ENCODE assay signal across 19 mouse cellular contexts in the genomic region with DNA sequence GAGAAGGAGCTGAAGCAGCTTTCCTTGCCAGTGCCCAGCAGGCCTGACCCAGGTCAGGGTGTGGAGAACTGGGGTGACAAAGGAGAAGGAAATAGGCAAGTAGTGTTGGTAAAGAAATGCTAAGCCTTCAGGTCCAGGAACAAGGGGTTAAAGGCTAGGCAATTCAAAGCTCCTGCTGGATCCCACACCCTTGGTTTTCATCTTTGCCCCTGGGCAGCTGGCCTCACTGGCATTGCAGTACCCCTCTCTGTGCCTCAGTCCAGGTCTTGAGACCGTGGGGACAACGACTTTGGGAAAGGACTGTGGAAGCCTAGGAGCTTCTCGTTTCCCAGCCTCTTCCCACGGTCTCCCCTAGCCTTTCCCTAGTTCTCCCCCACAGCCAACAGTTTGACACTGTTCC. TPM values are rescaled to one million over a fixed set of nuclear protein-coding genes. Genes with fewer than 3 reads are reported as not detected.
A peak's percentile ranks its signal among the peaks of the same experiment; 100 is the strongest.
DNase-seq lines count a peak whose midpoint lies in the region; ATAC-seq and TF ChIP-seq lines count a peak whose summit lies in the region.
"Had no signal": no experiment of that assay in that cellular context is flagged by ENCODE, and none has a peak within 500 bp of the region (broad histone marks: within the 10 kb centered on the region; RNA-seq: fewer than 3 reads in every experiment).

No protein-coding gene starts in this region.

- no peak overlapping the region for H3K27ac ChIP-seq in heart, embryonic 11.5 days (ENCODE audit: low read depth, low read length)
- H3K27ac ChIP-seq in stomach, embryonic 14.5 days (ENCODE audit: low read length): no peak overlapping the region
- H3K27ac ChIP-seq in stomach, postnatal 0 days (replicated peaks): no peak overlapping the region

- H3K36me3 ChIP-seq in heart, embryonic 11.5 days (ENCODE audit: control insufficient read depth, insufficient read depth, low read length): no peaks in the 10 kb centered on the region
- H3K36me3 ChIP-seq in stomach, embryonic 14.5 days (ENCODE audit: control insufficient read depth, insufficient read depth, low read length): no peaks in the 10 kb centered on the region
- no peaks in the 10 kb centered on the region for H3K36me3 ChIP-seq in stomach, postnatal 0 days (ENCODE audit: control insufficient read depth, insufficient read depth, low read length)
- H3K36me3 ChIP-seq: G1E had no signal

- no peak overlapping the region for H3K4me3 ChIP-seq in heart, embryonic 11.5 days (ENCODE audit: low read depth, low read length)
- no peak overlapping the region for H3K4me3 ChIP-seq in stomach, embryonic 14.5 days (ENCODE audit: low read depth, low read length)
- no peak overlapping the region for H3K4me3 ChIP-seq in stomach, postnatal 0 days (ENCODE audit: low read depth, low read length)

- no peak overlapping the region for H3K9ac ChIP-seq in heart, embryonic 11.5 days (ENCODE audit: low read depth, low read length)
- no peak overlapping the region for H3K9ac ChIP-seq in stomach, embryonic 14.5 days (replicated peaks; ENCODE audit: low read depth, low read length)
- no peak overlapping the region for H3K9ac ChIP-seq in stomach, postnatal 0 days (ENCODE audit: low read length)

- no peaks in the 10 kb centered on the region for H3K4me1 ChIP-seq in heart, embryonic 11.5 days (ENCODE audit: control insufficient read depth, insufficient read depth, low read length)
- no peaks in the 10 kb centered on the region for H3K4me1 ChIP-seq in stomach, embryonic 14.5 days (ENCODE audit: control insufficient read depth, insufficient read depth, low read length)
- no peaks in the 10 kb centered on the region for H3K4me1 ChIP-seq in stomach, postnatal 0 days (replicated peaks; ENCODE audit: control insufficient read depth, insufficient read depth)

- peak; percentile 78 for DNase-seq in heart, adult 11 months
- no peak for DNase-seq in stomach, postnatal 0 days (ENCODE audit: low spot score)
- DNase-seq: adrenal gland, adult 2 months; adrenal gland, adult 8-10 months; adrenal gland, postnatal 10 days; adrenal gland, postnatal 14 days; adrenal gland, postnatal 25 days; adrenal gland, postnatal 36 days; B cell, adult 2 months; cerebellum, adult 11 months; cerebellum, adult 11-12 months; cerebellum, adult 18-20 months had no signal

- TF ChIP-seq EP300 in stomach, postnatal 0 days (optimal IDR thresholded peaks at IDR 0.05): no peak

- no peak for TF ChIP-seq CTCF in stomach, postnatal 0 days (IDR thresholded peaks at IDR 0.05; ENCODE audit: low read depth)

- WGBS in heart, embryonic 11.5 days (ENCODE audit: insufficient replicate concordance): 63% methylated on average over 4 of the region's 4 CpGs
- WGBS in stomach, embryonic 14.5 days: 92% methylated on average over 4 of the region's 4 CpGs
- WGBS in stomach, postnatal 0 days: 90% methylated on average over 4 of the region's 4 CpGs

- no peak overlapping the region for H3K4me2 ChIP-seq in heart, embryonic 11.5 days
- no peak overlapping the region for H3K4me2 ChIP-seq in stomach, embryonic 14.5 days (replicated peaks; ENCODE audit: low read depth, low read length)
- no peak overlapping the region for H3K4me2 ChIP-seq in stomach, postnatal 0 days (replicated peaks; ENCODE audit: low read depth)

- H3K27me3 ChIP-seq in heart, embryonic 11.5 days (ENCODE audit: control insufficient read depth, insufficient read depth, low read length): 0 out of 2 replicates have a peak, but pooled peaks cover 2% of the 10 kb centered on the region
- H3K27me3 ChIP-seq in stomach, embryonic 14.5 days (ENCODE audit: control insufficient read depth, insufficient read depth, low read length): no peaks in the 10 kb centered on the region
- no peaks in the 10 kb centered on the region for H3K27me3 ChIP-seq in stomach, postnatal 0 days (ENCODE audit: control insufficient read depth, insufficient read depth, low read length)
- H3K27me3 ChIP-seq: Patski had no signal

- no peak for ATAC-seq in heart, embryonic 11.5 days (replicated peaks; ENCODE audit: insufficient number of reproducible peaks, low FRiP score, low TSS enrichment)
- 0 out of 2 replicates have a peak, but pooled peaks have one; percentile 43 for ATAC-seq in stomach, embryonic 14.5 days (ENCODE audit: insufficient number of reproducible peaks, insufficient read depth, low FRiP score, low read depth)
- no peak for ATAC-seq in stomach, postnatal 0 days (ENCODE audit: low FRiP score, low TSS enrichment)
- ATAC-seq: activated CD4-positive, CD25-positive, alpha-beta regulatory T cell, adult 4 months; CD4-positive, CD25-positive, alpha-beta regulatory T cell, adult 4 months; Patski had no signal

- no peaks in the 10 kb centered on the region for H3K9me3 ChIP-seq in heart, embryonic 11.5 days (replicated peaks; ENCODE audit: control insufficient read depth, low read length)
- no peaks in the 10 kb centered on the region for H3K9me3 ChIP-seq in stomach, embryonic 14.5 days (ENCODE audit: control insufficient read depth, low read depth, low read length)
- H3K9me3 ChIP-seq in stomach, postnatal 0 days (ENCODE audit: control insufficient read depth, low read length): no peaks in the 10 kb centered on the region
- H3K9me3 ChIP-seq: G1E had no signal

RNA-seq across cellular contexts. Expression of a gene that starts 4.2 kb away (rescaled TPM):
- not detected in 2 replicates for polyA plus RNA-seq in heart, embryonic 11.5 days (2014; fragmentation: Nextera tagmentation; extraction: Ambion mirVana)
- not detected in 2 replicates for polyA plus RNA-seq in stomach, embryonic 14.5 days (2014; fragmentation: Nextera tagmentation; extraction: Ambion mirVana)
- polyA plus RNA-seq in stomach, postnatal 0 days (2015; fragmentation: Nextera tagmentation; extraction: Ambion mirVana): not detected in 2 replicates
- polyA plus RNA-seq: activated CD4-positive, CD25-positive, alpha-beta regulatory T cell, adult 4 months; adrenal gland, adult 2 months; brain, embryonic 14.5 days; CD4-positive, CD25-positive, alpha-beta regulatory T cell, adult 4 months; G1E; Patski had no signal

RNA-seq across cellular contexts. Expression of a gene that starts 44.4 kb away (rescaled TPM):
- polyA plus RNA-seq in heart, embryonic 11.5 days (2014; fragmentation: Nextera tagmentation; extraction: Ambion mirVana): 2.5 TPM in 2 replicates
- 2.8 TPM in 2 replicates for polyA plus RNA-seq in stomach, embryonic 14.5 days (2014; fragmentation: Nextera tagmentation; extraction: Ambion mirVana)
- 0.38 and 0.50 TPM in 2 replicates for polyA plus RNA-seq in stomach, postnatal 0 days (2015; fragmentation: Nextera tagmentation; extraction: Ambion mirVana)

RNA-seq across cellular contexts. Expression of a gene that starts 44.5 kb away (rescaled TPM):
- 16.8 and 17.6 TPM in 2 replicates for polyA plus RNA-seq in heart, embryonic 11.5 days (2014; fragmentation: Nextera tagmentation; extraction: Ambion mirVana)
- polyA plus RNA-seq in stomach, embryonic 14.5 days (2014; fragmentation: Nextera tagmentation; extraction: Ambion mirVana): 22.1 and 23.9 TPM in 2 replicates
- 7.9 and 9.3 TPM in 2 replicates for polyA plus RNA-seq in stomach, postnatal 0 days (2015; fragmentation: Nextera tagmentation; extraction: Ambion mirVana)

RNA-seq across cellular contexts. Expression of a gene that starts 56.2 kb away (rescaled TPM):
- polyA plus RNA-seq in heart, embryonic 11.5 days (2014; fragmentation: Nextera tagmentation; extraction: Ambion mirVana): 0.46 and 0.73 TPM in 2 replicates
- polyA plus RNA-seq in stomach, embryonic 14.5 days (2014; fragmentation: Nextera tagmentation; extraction: Ambion mirVana): 0.51 and 0.69 TPM in 2 replicates
- polyA plus RNA-seq in stomach, postnatal 0 days (2015; fragmentation: Nextera tagmentation; extraction: Ambion mirVana): 0.19 and 0.31 TPM in 2 replicates
- polyA plus RNA-seq: CD4-positive, CD25-positive, alpha-beta regulatory T cell, adult 4 months had no signal

RNA-seq across cellular contexts. Expression of a gene that starts 56.3 kb away (rescaled TPM):
- 15.4 and 16.0 TPM in 2 replicates for polyA plus RNA-seq in heart, embryonic 11.5 days (2014; fragmentation: Nextera tagmentation; extraction: Ambion mirVana)
- polyA plus RNA-seq in stomach, embryonic 14.5 days (2014; fragmentation: Nextera tagmentation; extraction: Ambion mirVana): 15.1 and 17.4 TPM in 2 replicates
- 4.1 and 4.7 TPM in 2 replicates for polyA plus RNA-seq in stomach, postnatal 0 days (2015; fragmentation: Nextera tagmentation; extraction: Ambion mirVana)
